ENCODE assay signal across 7 mouse cellular contexts in genomic region chr12:84285593-84285968, GRCm38 (mm10). TPM values are rescaled to one million over a fixed set of nuclear protein-coding genes. Genes with fewer than 3 reads are reported as not detected.
A peak's percentile ranks its signal among the peaks of the same experiment; 100 is the strongest.
DNase-seq lines count a peak whose midpoint lies in the region; ATAC-seq lines count a peak whose summit lies in the region.

No protein-coding gene starts in this region.

- H3K36me3 ChIP-seq in forebrain, embryonic 12.5 days (replicated peaks) = no peaks in the 10 kb centered on the region
- no peaks in the 10 kb centered on the region for H3K36me3 ChIP-seq in limb, embryonic 15.5 days
- no peaks in the 10 kb centered on the region for H3K36me3 ChIP-seq in stomach, embryonic 15.5 days

- no peak overlapping the region for H3K27ac ChIP-seq in forebrain, embryonic 12.5 days
- H3K27ac ChIP-seq in limb, embryonic 15.5 days = peak overlapping the region; percentile 27; the same call in 1 of the 2 replicates
- H3K27ac ChIP-seq in stomach, embryonic 15.5 days = peak overlapping the region; percentile 80

- peaks cover 14% of the 10 kb centered on the region for H3K4me1 ChIP-seq in forebrain, embryonic 12.5 days
- peaks cover 13% of the 10 kb centered on the region for H3K4me1 ChIP-seq in limb, embryonic 15.5 days
- H3K4me1 ChIP-seq in stomach, embryonic 15.5 days = no peaks in the 10 kb centered on the region

- peak overlapping the region; percentile 69 for H3K4me2 ChIP-seq in forebrain, embryonic 12.5 days
- H3K4me2 ChIP-seq in limb, embryonic 15.5 days = peak overlapping the region; percentile 71
- H3K4me2 ChIP-seq in stomach, embryonic 15.5 days = peak overlapping the region; percentile 73

- no peaks in the 10 kb centered on the region for H3K9me3 ChIP-seq in forebrain, embryonic 12.5 days
- no peaks in the 10 kb centered on the region for H3K9me3 ChIP-seq in limb, embryonic 15.5 days
- no peaks in the 10 kb centered on the region for H3K9me3 ChIP-seq in stomach, embryonic 15.5 days

- peak; percentile 28 for DNase-seq in retina, embryonic 14.5 days (ENCODE audit: low spot score)
- DNase-seq in retina, postnatal 1 day = no peak
- no peak for DNase-seq in left cerebral cortex, postnatal 25 days (ENCODE audit: low spot score in 2 of 2)
- DNase-seq in left cerebral cortex, postnatal 10 days (ENCODE audit: extremely low spot score in 1 of 2, low spot score in 2 of 2) = no peak

- no peaks in the 10 kb centered on the region for H3K27me3 ChIP-seq in forebrain, embryonic 12.5 days
- no peaks in the 10 kb centered on the region for H3K27me3 ChIP-seq in limb, embryonic 15.5 days
- H3K27me3 ChIP-seq in stomach, embryonic 15.5 days (replicated peaks) = no peaks in the 10 kb centered on the region

- 35% methylated on average over 8 of the region's 8 CpGs for WGBS in forebrain, embryonic 12.5 days
- WGBS in limb, embryonic 15.5 days = 31% methylated on average over 8 of the region's 8 CpGs
- 24% methylated on average over 8 of the region's 8 CpGs for WGBS in stomach, embryonic 15.5 days

- peak overlapping the region; percentile 54 for H3K4me3 ChIP-seq in forebrain, embryonic 12.5 days (replicated peaks)
- peak overlapping the region; percentile 57 for H3K4me3 ChIP-seq in limb, embryonic 15.5 days
- H3K4me3 ChIP-seq in stomach, embryonic 15.5 days (replicated peaks) = peak overlapping the region; percentile 58

- ATAC-seq in forebrain, embryonic 12.5 days (ENCODE audit: low FRiP score) = no peak
- no peak for ATAC-seq in limb, embryonic 15.5 days (ENCODE audit: insufficient number of reproducible peaks, low FRiP score, low TSS enrichment, low read depth)
- ATAC-seq in stomach, embryonic 15.5 days (ENCODE audit: insufficient read depth, low FRiP score, low read depth) = peak; percentile 17; the same call in 1 of the 2 replicates

- H3K9ac ChIP-seq in forebrain, embryonic 12.5 days = peak overlapping the region; percentile 49
- peak overlapping the region; percentile 41 for H3K9ac ChIP-seq in limb, embryonic 15.5 days
- peak overlapping the region; percentile 34; the same call in 1 of the 2 replicates for H3K9ac ChIP-seq in stomach, embryonic 15.5 days

- intact Hi-C loops in left cerebral cortex, postnatal 25 days (cut with DNase I) = no loop called here
- intact Hi-C loops in left cerebral cortex, postnatal 10 days (cut with DNase I) = no loop called here

RNA-seq across cellular contexts. Expression of gene Ptgr2, which starts 0.5 kb away (rescaled TPM):
- 15.3 and 16.4 TPM in 2 replicates for polyA plus RNA-seq in forebrain, embryonic 12.5 days (2016; fragmentation: Nextera tagmentation; extraction: Ambion mirVana)
- 15.9 and 22.6 TPM in 2 replicates for polyA plus RNA-seq in limb, embryonic 15.5 days (2015; fragmentation: Nextera tagmentation; extraction: Ambion mirVana)
- polyA plus RNA-seq in stomach, embryonic 15.5 days (2015; fragmentation: Nextera tagmentation; extraction: Ambion mirVana) = 28.3 and 32.6 TPM in 2 replicates
- 10 to 100 TPM; 28.3 to 39.1 TPM for total RNA-seq in left cerebral cortex, postnatal 25 days (2021)
- 10 to 100 TPM; 29.7 to 33.7 TPM for total RNA-seq in left cerebral cortex, postnatal 10 days (2021)

RNA-seq across cellular contexts. Expression of gene Zfp410, which starts 31.1 kb away (rescaled TPM):
- polyA plus RNA-seq in forebrain, embryonic 12.5 days (2016; fragmentation: Nextera tagmentation; extraction: Ambion mirVana) = 114 and 117 TPM in 2 replicates
- polyA plus RNA-seq in limb, embryonic 15.5 days (2015; fragmentation: Nextera tagmentation; extraction: Ambion mirVana) = 79.8 and 90.6 TPM in 2 replicates
- polyA plus RNA-seq in stomach, embryonic 15.5 days (2015; fragmentation: Nextera tagmentation; extraction: Ambion mirVana) = 63.8 and 69.6 TPM in 2 replicates
- 10 to 100 TPM; 37.8 to 38.7 TPM for total RNA-seq in left cerebral cortex, postnatal 25 days (2021)
- 10 to 100 TPM; 35.0 to 36.5 TPM for total RNA-seq in left cerebral cortex, postnatal 10 days (2021)
